Mouse (Mus musculus): ENCODE results near the gene Nfia. TPM values are rescaled to one million over a fixed set of nuclear protein-coding genes. Genes with fewer than 3 reads are reported as not detected.

The Nfia gene
- polyA plus RNA-seq, 1 experiment = 24.3 TPM

GRCm38 (mm10) chr4:97926607-97927308, 154.2 kb downstream of the Nfia start:
- DNase-seq (ENCODE audit: extremely low spot score in 1 of 2, low spot score in 1 of 2) = no peak

GRCm38 (mm10) chr4:97927309-97927656, 154.7 kb downstream of the Nfia start:
- no peak for DNase-seq (ENCODE audit: extremely low spot score in 1 of 2, low spot score in 1 of 2)

- DNase-seq (ENCODE audit: extremely low spot score in 1 of 2, low spot score in 1 of 2) = no peak
Observed at GRCm38 (mm10) chr4:97936371-97936770, 163.8 kb downstream of the Nfia start.

GRCm38 (mm10) chr4:97936912-97937311, 164.4 kb downstream of the Nfia start:
- no peak for DNase-seq (ENCODE audit: extremely low spot score in 1 of 2, low spot score in 1 of 2)

GRCm38 (mm10) chr4:97939492-97939891, 167.0 kb downstream of the Nfia start:
- DNase-seq (ENCODE audit: extremely low spot score in 1 of 2, low spot score in 1 of 2) = no peak

GRCm38 (mm10) chr4:97939920-97940520, 167.5 kb downstream of the Nfia start:
- DNase-seq (ENCODE audit: extremely low spot score in 1 of 2, low spot score in 1 of 2) = no peak

GRCm38 (mm10) chr4:97941616-97942015, 169.1 kb downstream of the Nfia start:
- peak in 1 of 2 experiments; percentile 38 for DNase-seq (ENCODE audit: extremely low spot score in 1 of 2, low spot score in 1 of 2)

GRCm38 (mm10) chr4:97944309-97944708, 171.8 kb downstream of the Nfia start:
- DNase-seq (ENCODE audit: extremely low spot score in 1 of 2, low spot score in 1 of 2) = no peak

GRCm38 (mm10) chr4:97947484-97947883, 174.9 kb downstream of the Nfia start:
- DNase-seq (ENCODE audit: extremely low spot score in 1 of 2, low spot score in 1 of 2) = no peak

- no peak for DNase-seq (ENCODE audit: extremely low spot score in 1 of 2, low spot score in 1 of 2)
Observed at GRCm38 (mm10) chr4:97948250-97948649, 175.7 kb downstream of the Nfia start.

- peak; percentile 30 to 60 for DNase-seq (ENCODE audit: extremely low spot score in 1 of 2, low spot score in 1 of 2)
Observed at GRCm38 (mm10) chr4:97950341-97951071, 178.0 kb downstream of the Nfia start.

GRCm38 (mm10) chr4:97953886-97954285, 181.4 kb downstream of the Nfia start:
- DNase-seq (ENCODE audit: extremely low spot score in 1 of 2, low spot score in 1 of 2) = no peak

- no peak for DNase-seq (ENCODE audit: extremely low spot score in 1 of 2, low spot score in 1 of 2)
Observed at GRCm38 (mm10) chr4:97958121-97958520, 185.6 kb downstream of the Nfia start.

GRCm38 (mm10) chr4:97962856-97963255, 190.3 kb downstream of the Nfia start:
- no peak for DNase-seq (ENCODE audit: extremely low spot score in 1 of 2, low spot score in 1 of 2)

GRCm38 (mm10) chr4:97963951-97964350, 191.4 kb downstream of the Nfia start:
- DNase-seq (ENCODE audit: extremely low spot score in 1 of 2, low spot score in 1 of 2) = no peak

- DNase-seq (ENCODE audit: extremely low spot score in 1 of 2, low spot score in 1 of 2) = no peak
Observed at GRCm38 (mm10) chr4:97968786-97969348, 196.3 kb downstream of the Nfia start.

- no peak for DNase-seq (ENCODE audit: extremely low spot score in 1 of 2, low spot score in 1 of 2)
Observed at GRCm38 (mm10) chr4:97973064-97973463, 200.5 kb downstream of the Nfia start.

GRCm38 (mm10) chr4:97974037-97974436, 201.5 kb downstream of the Nfia start:
- no peak for DNase-seq (ENCODE audit: extremely low spot score in 1 of 2, low spot score in 1 of 2)

GRCm38 (mm10) chr4:97976891-97977290, 204.4 kb downstream of the Nfia start:
- no peak for DNase-seq (ENCODE audit: extremely low spot score in 1 of 2, low spot score in 1 of 2)

- DNase-seq (ENCODE audit: extremely low spot score in 1 of 2, low spot score in 1 of 2) = no peak
Observed at GRCm38 (mm10) chr4:97984361-97984760, 211.8 kb downstream of the Nfia start.

- no peak for DNase-seq (ENCODE audit: extremely low spot score in 1 of 2, low spot score in 1 of 2)
Observed at GRCm38 (mm10) chr4:97986056-97986734, 213.7 kb downstream of the Nfia start.
